Mouse (Mus musculus): ENCODE results near the gene Ifit1. TPM values are rescaled to one million over a fixed set of nuclear protein-coding genes. Genes with fewer than 3 reads are reported as not detected.

The Ifit1 gene
- polyA plus RNA-seq, 1 experiment from 2014 or later, result 0.35 TPM

DNA sequence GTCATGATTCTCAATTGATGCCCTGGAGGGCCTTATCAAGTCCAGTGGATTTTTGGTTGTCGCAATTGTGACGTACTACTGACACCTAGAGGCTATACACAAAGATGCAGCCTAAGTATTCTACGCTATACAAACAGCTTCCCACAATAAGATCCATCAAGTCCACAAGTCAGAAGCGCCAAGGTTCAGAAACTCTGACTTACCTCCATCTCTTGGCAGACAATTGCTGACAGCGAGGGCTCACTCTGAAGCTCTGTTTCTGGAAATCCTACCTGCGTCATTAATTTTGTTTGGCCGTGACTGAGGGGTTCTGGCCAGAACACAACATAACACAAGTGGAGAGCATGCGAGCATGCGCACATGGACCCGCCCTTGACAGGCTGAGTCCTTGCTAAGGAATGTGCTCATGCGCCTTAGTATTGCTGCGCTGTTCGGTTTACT is 21.4 kb downstream of the Ifit1 start:
- Histone ChIP-seq H3K4me2 (ENCODE audit: low read depth, severe bottlenecking) (peak overlapping the region; percentile 41; the same call in 1 of the 2 replicates), H3K36me3 (ENCODE audit: control insufficient read depth, insufficient read depth, low read length) (no peaks in the 10 kb centered on the region), H3K4me1 (ENCODE audit: control insufficient read depth, insufficient read depth, low read length) (no peaks in the 10 kb centered on the region), H3K4me3 (ENCODE audit: low read depth, low read length) (peak overlapping the region; percentile 15), H3K27ac (replicated peaks; ENCODE audit: low read depth, low read length) (no peak overlapping the region), H3K27me3 (ENCODE audit: control insufficient read depth, insufficient read depth, low read length) (no peaks in the 10 kb centered on the region), H3K9me3 (ENCODE audit: control insufficient read depth, low read length) (no peaks in the 10 kb centered on the region), H3K9ac (ENCODE audit: low read length) (no peak overlapping the region)
- ATAC-seq (ENCODE audit: insufficient number of reproducible peaks, low FRiP score, low TSS enrichment, low read depth) (peak; percentile 78; the same call in 1 of the 2 replicates), DNase-seq (ENCODE audit: low spot score) (peak; percentile 72)
- 18% methylated on average over 13 of the region's 13 CpGs for WGBS

DNA sequence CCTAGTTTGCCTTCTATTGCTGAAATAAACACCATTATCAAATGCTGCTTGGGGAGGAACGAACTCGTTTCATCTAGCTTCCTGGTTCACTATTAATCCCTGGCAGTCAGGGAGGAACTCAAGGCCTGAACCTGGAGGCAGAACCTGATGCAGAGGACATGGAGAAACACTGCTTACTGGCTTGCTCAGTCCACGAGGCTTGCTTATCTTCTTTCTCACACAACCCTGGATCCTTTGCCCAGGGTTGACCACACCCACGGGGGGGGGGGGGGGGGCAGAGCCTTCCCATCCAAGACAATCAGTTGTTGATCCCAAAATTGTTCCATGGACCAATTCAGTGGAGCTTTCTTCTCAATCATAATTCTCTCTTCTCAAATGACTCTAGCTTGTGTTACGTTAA is 22.1 kb downstream of the Ifit1 start:
- Histone ChIP-seq H3K27ac (replicated peaks; ENCODE audit: low read depth, low read length) (no peak overlapping the region), H3K9ac (ENCODE audit: low read length) (no peak overlapping the region), H3K4me3 (ENCODE audit: low read depth, low read length) (no peak overlapping the region), H3K4me2 (ENCODE audit: low read depth, severe bottlenecking) (no peak overlapping the region), H3K27me3 (ENCODE audit: control insufficient read depth, insufficient read depth, low read length) (no peaks in the 10 kb centered on the region), H3K4me1 (ENCODE audit: control insufficient read depth, insufficient read depth, low read length) (no peaks in the 10 kb centered on the region), H3K9me3 (ENCODE audit: control insufficient read depth, low read length) (no peaks in the 10 kb centered on the region), H3K36me3 (ENCODE audit: control insufficient read depth, insufficient read depth, low read length) (no peaks in the 10 kb centered on the region)
- DNase-seq (ENCODE audit: low spot score), result no peak
- no peak for ATAC-seq (ENCODE audit: insufficient number of reproducible peaks, low FRiP score, low TSS enrichment, low read depth)
- WGBS, result 48% methylated on average over 5 of the region's 5 CpGs

DNA sequence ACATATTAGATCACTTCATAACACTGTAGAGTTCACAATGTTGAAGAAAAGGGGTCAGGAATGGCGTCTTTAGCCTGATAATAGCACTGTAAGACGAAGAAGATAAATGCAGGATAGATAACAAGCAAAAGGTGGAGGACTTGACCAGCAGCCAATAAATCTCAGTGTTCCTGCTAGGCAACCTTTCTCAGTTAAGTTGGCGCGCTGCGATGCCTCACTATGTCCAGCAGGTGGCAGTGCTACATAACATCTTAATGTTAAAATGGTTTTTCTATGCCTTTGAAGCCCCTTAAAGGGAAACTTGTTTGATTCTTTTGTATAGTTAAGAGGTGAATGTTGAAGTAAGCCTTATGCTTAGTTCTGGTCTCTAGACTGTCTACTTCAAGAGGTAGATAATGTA is 25.5 kb downstream of the Ifit1 start:
- no peak overlapping the region for H3K4me3 ChIP-seq (ENCODE audit: low read depth, low read length)
- 0 out of 2 replicates have a peak, but pooled peaks have one; percentile 21 for ATAC-seq (ENCODE audit: insufficient number of reproducible peaks, low FRiP score, low TSS enrichment, low read depth)
- H3K4me1 ChIP-seq (ENCODE audit: control insufficient read depth, insufficient read depth, low read length), result no peaks in the 10 kb centered on the region
- under 1% methylated on average over 5 of the region's 5 CpGs for WGBS
- H3K9ac ChIP-seq (ENCODE audit: low read length), result no peak overlapping the region
- H3K27me3 ChIP-seq (ENCODE audit: control insufficient read depth, insufficient read depth, low read length), result no peaks in the 10 kb centered on the region
- H3K36me3 ChIP-seq (ENCODE audit: control insufficient read depth, insufficient read depth, low read length), result no peaks in the 10 kb centered on the region
- no peaks in the 10 kb centered on the region for H3K9me3 ChIP-seq (ENCODE audit: control insufficient read depth, low read length)
- DNase-seq (ENCODE audit: low spot score), result peak; percentile 85
- H3K4me2 ChIP-seq (ENCODE audit: low read depth, severe bottlenecking), result no peak overlapping the region
- H3K27ac ChIP-seq (replicated peaks; ENCODE audit: low read depth, low read length), result no peak overlapping the region

DNA sequence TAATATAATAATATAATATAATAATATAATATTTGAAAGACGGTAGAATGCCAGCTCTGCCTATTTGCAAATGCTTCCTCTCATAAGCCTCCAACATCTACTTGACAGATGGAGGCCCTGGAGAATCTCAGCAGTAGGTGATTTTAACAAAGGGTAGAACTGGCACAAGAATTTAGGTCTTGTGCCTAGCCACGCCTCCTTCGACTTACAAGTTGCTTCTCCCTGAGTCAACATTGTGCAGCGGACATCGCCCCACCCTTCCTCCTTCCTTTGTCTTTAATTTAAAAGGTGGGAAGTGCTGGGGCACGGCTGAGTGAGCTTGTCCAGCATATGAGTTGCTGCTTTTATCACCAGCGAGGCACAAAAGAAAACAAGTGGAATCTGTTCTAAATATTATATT is 32.8 kb downstream of the Ifit1 start:
- Histone ChIP-seq H3K36me3 (ENCODE audit: control insufficient read depth, insufficient read depth, low read length) (no peaks in the 10 kb centered on the region), H3K4me3 (ENCODE audit: low read depth, low read length) (no peak overlapping the region), H3K9me3 (ENCODE audit: control insufficient read depth, low read length) (no peaks in the 10 kb centered on the region), H3K9ac (ENCODE audit: low read length) (no peak overlapping the region), H3K4me1 (ENCODE audit: control insufficient read depth, insufficient read depth, low read length) (no peaks in the 10 kb centered on the region), H3K27ac (replicated peaks; ENCODE audit: low read depth, low read length) (no peak overlapping the region), H3K27me3 (ENCODE audit: control insufficient read depth, insufficient read depth, low read length) (no peaks in the 10 kb centered on the region), H3K4me2 (ENCODE audit: low read depth, severe bottlenecking) (no peak overlapping the region)
- ATAC-seq (ENCODE audit: insufficient number of reproducible peaks, low FRiP score, low TSS enrichment, low read depth), result no peak
- 83% methylated on average over 7 of the region's 7 CpGs for WGBS
- DNase-seq (ENCODE audit: low spot score), result no peak

DNA sequence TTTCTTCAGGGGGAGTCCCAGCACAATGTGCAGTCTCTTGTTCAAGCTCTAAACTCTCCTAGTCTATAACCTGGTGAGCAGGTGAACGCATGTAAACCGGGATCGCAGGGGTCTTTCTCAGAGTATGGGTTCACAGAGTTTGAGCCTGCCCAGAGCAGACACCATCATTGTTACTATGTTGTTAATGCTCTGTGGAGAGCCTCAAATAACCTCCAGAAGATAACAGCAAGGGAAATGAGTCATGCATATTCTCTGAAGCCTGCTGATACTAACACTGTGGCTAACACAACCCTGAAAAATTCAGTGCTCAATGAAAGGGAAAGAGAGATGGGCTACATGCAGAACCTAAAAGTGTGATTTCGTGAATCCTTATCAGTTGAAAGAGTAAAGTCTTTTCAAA is 37.8 kb downstream of the Ifit1 start:
- H3K27ac ChIP-seq (replicated peaks; ENCODE audit: low read depth, low read length), result no peak overlapping the region
- DNase-seq (ENCODE audit: low spot score) (no peak), ATAC-seq (ENCODE audit: insufficient number of reproducible peaks, low FRiP score, low TSS enrichment, low read depth) (no peak)
- H3K4me3 ChIP-seq (ENCODE audit: low read depth, low read length), result no peak overlapping the region
- H3K4me1 ChIP-seq (ENCODE audit: control insufficient read depth, insufficient read depth, low read length), result no peaks in the 10 kb centered on the region
- no peaks in the 10 kb centered on the region for H3K36me3 ChIP-seq (ENCODE audit: control insufficient read depth, insufficient read depth, low read length)
- no peaks in the 10 kb centered on the region for H3K27me3 ChIP-seq (ENCODE audit: control insufficient read depth, insufficient read depth, low read length)
- 90% methylated on average over 4 of the region's 4 CpGs for WGBS
- H3K4me2 ChIP-seq (ENCODE audit: low read depth, severe bottlenecking), result no peak overlapping the region
- no peaks in the 10 kb centered on the region for H3K9me3 ChIP-seq (ENCODE audit: control insufficient read depth, low read length)
- H3K9ac ChIP-seq (ENCODE audit: low read length), result no peak overlapping the region

- Histone ChIP-seq H3K27ac (replicated peaks; ENCODE audit: low read depth, low read length) (no peak overlapping the region), H3K27me3 (ENCODE audit: control insufficient read depth, insufficient read depth, low read length) (no peaks in the 10 kb centered on the region), H3K4me1 (ENCODE audit: control insufficient read depth, insufficient read depth, low read length) (no peaks in the 10 kb centered on the region), H3K4me3 (ENCODE audit: low read depth, low read length) (no peak overlapping the region), H3K36me3 (ENCODE audit: control insufficient read depth, insufficient read depth, low read length) (no peaks in the 10 kb centered on the region), H3K4me2 (ENCODE audit: low read depth, severe bottlenecking) (no peak overlapping the region), H3K9ac (ENCODE audit: low read length) (no peak overlapping the region), H3K9me3 (ENCODE audit: control insufficient read depth, low read length) (no peaks in the 10 kb centered on the region)
- no peak for DNase-seq (ENCODE audit: low spot score)
- 57% methylated on average over 1 of the region's 1 CpGs for WGBS
- ATAC-seq (ENCODE audit: insufficient number of reproducible peaks, low FRiP score, low TSS enrichment, low read depth), result no peak
Observed at GRCm38 (mm10) chr19:34684857-34685256, 44.2 kb downstream of the Ifit1 start.

DNA sequence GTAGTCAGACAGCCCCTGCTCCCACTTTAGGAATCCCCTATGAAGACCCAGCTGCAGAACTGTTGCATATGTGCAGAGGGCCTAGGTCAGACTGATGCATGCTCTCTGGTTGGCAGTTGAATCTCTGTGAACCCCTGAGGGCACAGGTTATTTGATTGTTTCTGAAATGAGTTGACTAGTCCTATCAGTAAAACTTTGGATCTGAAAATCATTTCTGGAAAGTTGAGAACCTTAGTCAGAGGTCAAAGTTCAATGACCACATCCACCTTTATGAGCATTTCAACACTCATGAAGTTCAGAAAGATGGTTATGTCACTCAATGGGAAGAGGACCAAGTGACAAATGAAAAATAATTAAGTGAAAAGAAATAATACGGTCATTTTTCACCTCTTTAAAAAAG is 44.9 kb downstream of the Ifit1 start:
- no peak overlapping the region for H3K4me3 ChIP-seq (ENCODE audit: low read depth, low read length)
- no peak overlapping the region for H3K4me2 ChIP-seq (ENCODE audit: low read depth, severe bottlenecking)
- H3K36me3 ChIP-seq (ENCODE audit: control insufficient read depth, insufficient read depth, low read length), result no peaks in the 10 kb centered on the region
- H3K9me3 ChIP-seq (ENCODE audit: control insufficient read depth, low read length), result no peaks in the 10 kb centered on the region
- H3K9ac ChIP-seq (ENCODE audit: low read length), result no peak overlapping the region
- no peaks in the 10 kb centered on the region for H3K27me3 ChIP-seq (ENCODE audit: control insufficient read depth, insufficient read depth, low read length)
- DNase-seq (ENCODE audit: low spot score), result no peak
- WGBS, result 94% methylated on average over 1 of the region's 1 CpGs
- no peak for ATAC-seq (ENCODE audit: insufficient number of reproducible peaks, low FRiP score, low TSS enrichment, low read depth)
- H3K4me1 ChIP-seq (ENCODE audit: control insufficient read depth, insufficient read depth, low read length), result no peaks in the 10 kb centered on the region
- no peak overlapping the region for H3K27ac ChIP-seq (replicated peaks; ENCODE audit: low read depth, low read length)

DNA sequence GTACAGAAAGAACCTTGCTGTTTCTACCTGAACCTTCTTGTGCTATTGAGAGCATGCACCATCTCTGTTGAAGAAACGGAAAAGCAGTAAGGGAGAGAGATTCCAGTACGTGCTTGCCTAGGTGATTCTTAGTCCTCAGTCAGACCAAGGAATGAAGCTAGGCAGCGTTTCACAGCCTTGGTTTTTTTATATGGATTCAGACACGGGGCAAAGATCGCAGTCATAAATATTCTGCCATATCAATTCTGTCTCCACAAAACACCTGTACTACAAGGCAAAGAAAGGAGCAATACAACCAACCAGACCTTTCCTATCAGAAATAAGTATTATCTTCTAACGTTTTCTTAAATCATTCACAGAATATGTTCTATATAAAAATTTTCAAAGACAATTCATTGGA is 50.7 kb downstream of the Ifit1 start:
- no peak for DNase-seq (ENCODE audit: low spot score)
- no peak for ATAC-seq (ENCODE audit: insufficient number of reproducible peaks, low FRiP score, low TSS enrichment, low read depth)
- H3K36me3 ChIP-seq (ENCODE audit: control insufficient read depth, insufficient read depth, low read length), result no peaks in the 10 kb centered on the region
- H3K27me3 ChIP-seq (ENCODE audit: control insufficient read depth, insufficient read depth, low read length), result no peaks in the 10 kb centered on the region
- H3K4me2 ChIP-seq (ENCODE audit: low read depth, severe bottlenecking), result no peak overlapping the region
- no peak overlapping the region for H3K9ac ChIP-seq (ENCODE audit: low read length)
- H3K4me1 ChIP-seq (ENCODE audit: control insufficient read depth, insufficient read depth, low read length), result no peaks in the 10 kb centered on the region
- no peaks in the 10 kb centered on the region for H3K9me3 ChIP-seq (ENCODE audit: control insufficient read depth, low read length)
- H3K27ac ChIP-seq (replicated peaks; ENCODE audit: low read depth, low read length), result no peak overlapping the region
- WGBS, result 83% methylated on average over 6 of the region's 6 CpGs
- no peak overlapping the region for H3K4me3 ChIP-seq (ENCODE audit: low read depth, low read length)

DNA sequence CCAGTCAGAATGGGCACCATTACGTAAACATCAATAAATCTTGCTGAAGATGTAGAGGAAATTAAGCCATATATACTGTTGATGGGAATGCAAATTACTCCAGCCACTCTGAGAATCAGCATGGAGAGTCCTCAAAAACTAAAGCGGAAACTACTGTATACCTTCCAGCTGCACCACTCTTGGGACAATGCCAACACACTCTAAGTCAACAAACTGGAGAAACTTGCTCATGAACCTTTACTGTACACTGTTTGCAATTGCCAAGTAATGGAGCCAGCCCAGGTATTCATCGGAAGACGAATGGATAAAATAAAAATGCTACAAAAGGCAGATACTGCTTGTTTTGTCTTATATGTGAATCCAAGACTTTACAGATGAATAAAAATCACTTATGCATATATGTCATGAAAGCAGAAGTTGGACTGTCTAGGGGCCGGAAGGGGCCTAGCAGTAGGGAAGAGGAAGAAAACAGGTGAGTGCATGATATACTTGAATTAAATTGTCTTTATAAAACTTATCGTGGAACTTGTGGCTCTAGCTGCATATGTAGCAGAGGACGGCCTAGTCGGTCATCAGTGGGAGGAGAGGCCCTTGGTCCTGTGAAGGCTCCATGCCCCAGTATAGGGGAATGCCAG is 55.8 kb downstream of the Ifit1 start:
- no peaks in the 10 kb centered on the region for H3K36me3 ChIP-seq (ENCODE audit: control insufficient read depth, insufficient read depth, low read length)
- no peak overlapping the region for H3K4me3 ChIP-seq (ENCODE audit: low read depth, low read length)
- H3K27ac ChIP-seq (replicated peaks; ENCODE audit: low read depth, low read length), result no peak overlapping the region
- no peak overlapping the region for H3K9ac ChIP-seq (ENCODE audit: low read length)
- no peaks in the 10 kb centered on the region for H3K9me3 ChIP-seq (ENCODE audit: control insufficient read depth, low read length)
- H3K4me2 ChIP-seq (ENCODE audit: low read depth, severe bottlenecking), result no peak overlapping the region
- no peak for DNase-seq (ENCODE audit: low spot score)
- no peaks in the 10 kb centered on the region for H3K27me3 ChIP-seq (ENCODE audit: control insufficient read depth, insufficient read depth, low read length)
- 92% methylated on average over 8 of the region's 8 CpGs for WGBS
- H3K4me1 ChIP-seq (ENCODE audit: control insufficient read depth, insufficient read depth, low read length), result no peaks in the 10 kb centered on the region
- no peak for ATAC-seq (ENCODE audit: insufficient number of reproducible peaks, low FRiP score, low TSS enrichment, low read depth)

All from limb, embryonic 11.5 days (tissue).